Mouse (Mus musculus): ENCODE measurements around the gene Hoxa6.

Gene Hoxa6

GRCm38 (mm10) chr6:52208072-52208867 is at the start of gene Hoxa6:
Gene Hoxa6 (minus strand): TSS chr6:52208722.
- peak; percentile 83 to 90 for DNase-seq

GRCm38 (mm10) chr6:52256956-52257355 is 48.4 kb upstream of the Hoxa6 start:
- DNase-seq = peak; percentile 93 to 94

GRCm38 (mm10) chr6:52253511-52254500 is 45.3 kb upstream of the Hoxa6 start:
- DNase-seq = peak; percentile 49 to 60

- DNase-seq = peak in 1 of 2 experiments; percentile 55
Measured at GRCm38 (mm10) chr6:52252775-52253376, 44.4 kb upstream of the Hoxa6 start.

GRCm38 (mm10) chr6:52252016-52252774 is 43.7 kb upstream of the Hoxa6 start:
- DNase-seq = no peak

- DNase-seq = no peak
Measured at GRCm38 (mm10) chr6:52251177-52251879, 42.8 kb upstream of the Hoxa6 start.

- DNase-seq = no peak
Measured at GRCm38 (mm10) chr6:52249826-52250225, 41.3 kb upstream of the Hoxa6 start.

- no peak for DNase-seq
Measured at GRCm38 (mm10) chr6:52249415-52249738, 40.9 kb upstream of the Hoxa6 start.

- DNase-seq = peak; percentile 57 to 71
Measured at GRCm38 (mm10) chr6:52248638-52249414, 40.3 kb upstream of the Hoxa6 start.

- peak; percentile 62 to 76 for DNase-seq
Measured at GRCm38 (mm10) chr6:52247766-52248637, 39.5 kb upstream of the Hoxa6 start.

- DNase-seq = peak; percentile 17 to 49
Measured at GRCm38 (mm10) chr6:52246916-52247315, 38.4 kb upstream of the Hoxa6 start.

- peak; percentile 70 to 78 for DNase-seq
Measured at GRCm38 (mm10) chr6:52246403-52246803, 37.9 kb upstream of the Hoxa6 start.

GRCm38 (mm10) chr6:52245757-52246142 is 37.2 kb upstream of the Hoxa6 start, which contains the start of gene Hoxa11:
Gene Hoxa11 (minus strand): TSS chr6:52245810.
- DNase-seq = peak; percentile 62 to 80

- DNase-seq = peak; percentile 69 to 74
Measured at GRCm38 (mm10) chr6:52245040-52245756, 36.7 kb upstream of the Hoxa6 start.

- DNase-seq = peak in 1 of 2 experiments; percentile 32
Measured at GRCm38 (mm10) chr6:52244471-52245039, 36.0 kb upstream of the Hoxa6 start.

GRCm38 (mm10) chr6:52243681-52244121 is 35.2 kb upstream of the Hoxa6 start:
- peak; percentile 61 to 76 for DNase-seq

GRCm38 (mm10) chr6:52242801-52243332 is 34.3 kb upstream of the Hoxa6 start:
- DNase-seq = peak; percentile 40 to 58

- DNase-seq = peak in 1 of 2 experiments; percentile 50
Measured at GRCm38 (mm10) chr6:52241001-52241621, 32.6 kb upstream of the Hoxa6 start.

Data from kidney, postnatal 4 days (tissue).